Mouse (Mus musculus) kidney, postnatal 0 days (tissue): Measurements from ENCODE around the gene Cavin2. TPM values are rescaled to one million over a fixed set of nuclear protein-coding genes. Genes with fewer than 3 reads are reported as not detected.
A peak's percentile ranks its signal among the peaks of the same experiment; 100 is the strongest.

Source experiments
- ATAC-seq: fragments of 200-750 bp; cut with Nextera tagmentation; replicated peaks from 2 replicates; pipeline ENCODE4 v1.8.0; 2017; ENCODE audit warnings: low read depth, moderate number of reproducible peaks, moderate TSS enrichment, moderate library complexity; ENCODE audit not compliant: low FRiP score
- DNase-seq: peaks from one replicate; pipeline ENCODE4 v3.0.0-alpha.2; 2016; ENCODE audit warnings: low spot score
- H3K27ac ChIP-seq: fragments of 300-500 bp; sonication (generic); 2 replicates; pipeline ENCODE4 v1.5.1; 2014; ENCODE audit warnings: mild to moderate bottlenecking
- H3K27me3 ChIP-seq: fragments of 300-500 bp; sonication (generic); 2 replicates; pipeline ENCODE4 v1.6.1; 2014; ENCODE audit warnings: low read length, mixed read lengths; ENCODE audit not compliant: insufficient read depth
- H3K36me3 ChIP-seq: fragments of 300-500 bp; sonication (generic); 2 replicates; pipeline ENCODE4 v1.6.1; 2014; ENCODE audit warnings: low read length, mixed read lengths; ENCODE audit not compliant: insufficient read depth
- H3K4me1 ChIP-seq: fragments of 300-500 bp; sonication (generic); replicated peaks from 2 replicates; pipeline ENCODE4 v1.6.1; 2014; ENCODE audit warnings: antibody characterized with exemption, low read length, mixed read lengths; ENCODE audit not compliant: insufficient read depth
- H3K4me2 ChIP-seq: fragments of 300-500 bp; sonication (generic); 2 replicates; pipeline ENCODE4 v1.6.1; 2014; ENCODE audit warnings: mild to moderate bottlenecking, low read length, moderate library complexity, mixed read lengths
- H3K4me3 ChIP-seq: fragments of 300-500 bp; sonication (generic); replicated peaks from 2 replicates; pipeline ENCODE4 v1.5.1; 2014; ENCODE audit warnings: low read depth, low read length
- H3K9ac ChIP-seq: fragments of 300-500 bp; sonication (generic); 2 replicates; pipeline ENCODE4 v1.6.1; 2014; ENCODE audit warnings: low read depth, low read length
- H3K9me3 ChIP-seq: fragments of 300-500 bp; sonication (generic); replicated peaks from 2 replicates; pipeline ENCODE4 v1.6.1; 2016; ENCODE audit warnings: low read length, inconsistent platforms, mixed read lengths
- CTCF ChIP-seq: IDR thresholded peaks from 2 replicates; pipeline ENCODE4 v1.5.1; 2016; ENCODE audit warnings: antibody characterized with exemption, low read depth, mild to moderate bottlenecking, moderate library complexity
- WGBS: fragments of 180-500 bp; shearing (Covaris S2); extraction: QIAGEN DNeasy Blood & Tissue Kit; methylation state at CpG from one replicate; pipeline ENCODE4 v1.1.7; 2014; 5-methylcytosine and 5-hydroxymethylcytosine counted together
- polyA plus RNA-seq: library from polyadenylated mRNA; unstranded; fragments of >200 nt; fragmentation: Nextera tagmentation; extraction: Ambion mirVana; gene quantifications from 2 replicates; pipeline ENCODE4 v1.2.1, GENCODE M21; 2015

The Cavin2 gene
- polyA plus RNA-seq, 1 experiment from 2014 or later: 30.8 TPM

- DNase-seq (no peak), ATAC-seq (no peak)
- no peak overlapping the region for H3K4me2 ChIP-seq
- H3K4me3 ChIP-seq: no peak overlapping the region
- 76% methylated on average over 11 of the region's 11 CpGs for WGBS
- H3K36me3 ChIP-seq: no peaks in the 10 kb centered on the region
- H3K9ac ChIP-seq: no peak overlapping the region
- TF ChIP-seq CTCF: no peak
- H3K9me3 ChIP-seq: no peaks in the 10 kb centered on the region
- no peak overlapping the region for H3K27ac ChIP-seq
- no peaks in the 10 kb centered on the region for H3K4me1 ChIP-seq
- H3K27me3 ChIP-seq: no peaks in the 10 kb centered on the region
These were observed 11.5 kb downstream of the Cavin2 start for GRCm38 (mm10) chr1:51300295-51300930.

DNA sequence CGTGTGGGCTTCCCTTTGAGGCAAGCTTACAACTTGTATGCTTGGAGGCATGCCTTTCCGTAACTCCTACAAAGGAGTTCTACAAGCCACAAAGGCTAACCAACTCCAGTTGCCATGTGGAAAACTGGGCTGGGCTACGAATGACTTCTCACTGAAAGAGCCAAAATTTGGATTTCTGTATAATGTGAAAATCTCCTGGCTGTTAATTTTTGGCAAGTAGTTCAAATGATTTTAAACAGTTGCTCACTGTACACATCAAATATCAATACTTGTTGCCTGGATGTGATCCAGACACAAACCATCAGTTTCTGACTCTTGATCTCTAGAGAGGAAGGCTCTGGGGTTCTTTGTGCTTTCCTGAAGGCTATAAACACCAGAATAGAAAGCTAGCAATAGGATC, 18.1 kb downstream of the Cavin2 start:
- no peak for TF ChIP-seq CTCF
- WGBS: 84% methylated on average over 3 of the region's 3 CpGs
- Histone ChIP-seq H3K4me2 (no peak overlapping the region), H3K9ac (no peak overlapping the region), H3K36me3 (no peaks in the 10 kb centered on the region), H3K4me3 (no peak overlapping the region), H3K27me3 (no peaks in the 10 kb centered on the region), H3K4me1 (no peaks in the 10 kb centered on the region), H3K9me3 (no peaks in the 10 kb centered on the region), H3K27ac (no peak overlapping the region)
- no peak for DNase-seq
- ATAC-seq: no peak

GRCm38 (mm10) chr1:51315476-51315875, 26.6 kb downstream of the Cavin2 start:
- no peak for TF ChIP-seq CTCF
- 68% methylated on average over 2 of the region's 2 CpGs for WGBS
- Histone ChIP-seq H3K4me1 (no peaks in the 10 kb centered on the region), H3K9me3 (no peaks in the 10 kb centered on the region), H3K4me2 (no peak overlapping the region), H3K9ac (no peak overlapping the region), H3K4me3 (no peak overlapping the region), H3K27me3 (no peaks in the 10 kb centered on the region), H3K36me3 (no peaks in the 10 kb centered on the region), H3K27ac (no peak overlapping the region)
- DNase-seq (no peak), ATAC-seq (no peak)

GRCm38 (mm10) chr1:51323506-51323905, 34.6 kb downstream of the Cavin2 start:
- Histone ChIP-seq H3K27me3 (no peaks in the 10 kb centered on the region), H3K9me3 (no peaks in the 10 kb centered on the region), H3K4me2 (no peak overlapping the region), H3K27ac (no peak overlapping the region), H3K9ac (no peak overlapping the region), H3K36me3 (no peaks in the 10 kb centered on the region), H3K4me1 (no peaks in the 10 kb centered on the region), H3K4me3 (no peak overlapping the region)
- 64% methylated on average over 6 of the region's 6 CpGs for WGBS
- ATAC-seq: no peak
- no peak for TF ChIP-seq CTCF
- no peak for DNase-seq

DNA sequence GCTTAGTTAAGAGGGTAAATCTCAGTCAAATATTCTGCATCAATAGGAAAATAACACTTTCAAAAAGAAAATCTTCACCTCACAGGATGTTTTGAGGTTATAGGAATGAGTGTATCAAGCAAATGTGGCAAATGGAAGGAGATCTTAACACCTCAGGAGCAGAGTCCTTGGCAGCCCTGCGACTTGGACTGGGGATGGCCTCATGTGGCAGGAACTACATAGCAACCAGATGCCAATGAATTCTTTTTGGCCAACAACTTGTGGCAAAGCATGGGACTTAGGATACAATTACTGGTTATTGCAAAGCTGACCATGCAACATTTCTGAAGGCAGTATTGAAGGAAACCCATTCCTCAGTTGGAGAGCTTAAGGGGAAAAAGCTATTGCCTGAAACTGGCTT, 39.6 kb downstream of the Cavin2 start:
- no peak for TF ChIP-seq CTCF
- ATAC-seq (no peak), DNase-seq (no peak)
- Histone ChIP-seq H3K27me3 (no peaks in the 10 kb centered on the region), H3K36me3 (no peaks in the 10 kb centered on the region), H3K9me3 (no peaks in the 10 kb centered on the region), H3K9ac (no peak overlapping the region), H3K27ac (no peak overlapping the region), H3K4me2 (no peak overlapping the region), H3K4me3 (no peak overlapping the region), H3K4me1 (no peaks in the 10 kb centered on the region)
- WGBS: 95% methylated on average over 1 of the region's 1 CpGs

DNA sequence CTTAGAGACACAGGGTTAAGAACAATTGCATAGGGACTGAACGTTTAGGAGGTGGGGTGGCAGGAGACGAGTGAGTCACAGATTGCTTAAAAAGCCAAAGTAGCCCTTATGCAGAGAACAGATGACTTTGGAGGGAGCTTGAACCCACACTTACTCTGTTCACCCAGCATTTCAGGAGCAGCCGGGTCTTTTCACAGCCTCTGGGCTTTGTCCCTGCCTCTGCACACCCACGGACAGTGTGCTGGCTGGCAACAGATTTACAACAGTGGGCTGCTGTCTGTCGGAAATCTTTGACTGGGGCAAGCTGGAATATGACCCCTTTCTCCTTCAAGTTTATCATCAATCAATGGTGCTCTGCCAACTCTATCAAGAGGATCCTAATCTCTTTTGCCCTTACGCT, 44.1 kb downstream of the Cavin2 start:
- Histone ChIP-seq H3K36me3 (no peaks in the 10 kb centered on the region), H3K27ac (no peak overlapping the region), H3K9me3 (no peaks in the 10 kb centered on the region), H3K9ac (no peak overlapping the region), H3K4me2 (peak overlapping the region; percentile 64), H3K27me3 (no peaks in the 10 kb centered on the region), H3K4me1 (no peaks in the 10 kb centered on the region), H3K4me3 (no peak overlapping the region)
- 22% methylated on average over 6 of the region's 6 CpGs for WGBS
- DNase-seq: peak; percentile 22
- no peak for TF ChIP-seq CTCF
- ATAC-seq: no peak
